Mouse (Mus musculus): ENCODE data around the gene Ms4a15. TPM values are rescaled to one million over a fixed set of nuclear protein-coding genes. Genes with fewer than 3 reads are reported as not detected.

Gene Ms4a15
- polyA plus RNA-seq, 1 experiment from 2014 or later = not detected

DNA sequence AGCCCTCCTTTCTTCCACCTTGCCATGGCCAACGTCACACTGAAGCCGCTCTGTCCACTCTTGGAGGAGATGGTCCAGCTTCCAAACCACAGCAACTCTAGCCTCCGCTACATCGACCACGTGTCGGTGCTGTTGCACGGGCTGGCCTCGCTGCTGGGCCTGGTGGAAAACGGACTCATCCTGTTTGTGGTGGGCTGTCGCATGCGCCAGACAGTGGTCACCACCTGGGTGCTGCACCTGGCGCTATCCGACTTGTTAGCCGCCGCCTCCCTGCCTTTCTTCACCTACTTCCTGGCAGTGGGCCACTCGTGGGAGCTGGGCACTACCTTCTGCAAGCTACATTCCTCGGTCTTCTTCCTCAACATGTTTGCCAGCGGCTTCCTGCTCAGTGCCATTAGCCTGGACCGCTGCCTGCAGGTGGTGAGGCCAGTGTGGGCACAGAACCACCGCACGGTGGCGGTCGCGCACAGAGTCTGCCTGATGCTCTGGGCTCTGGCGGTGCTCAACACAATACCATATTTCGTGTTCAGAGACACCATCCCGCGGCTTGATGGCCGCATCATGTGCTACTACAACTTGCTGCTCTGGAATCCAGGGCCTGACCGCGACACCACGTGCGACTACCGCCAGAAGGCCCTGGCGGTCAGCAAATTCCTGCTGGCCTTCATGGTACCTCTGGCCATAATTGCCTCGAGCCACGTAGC, 52.8 kb downstream of the Ms4a15 start:
- 19% methylated on average over 37 of the region's 37 CpGs for WGBS
- peak; percentile 67 for ATAC-seq (ENCODE audit: insufficient number of reproducible peaks, insufficient read depth, low FRiP score, low read depth)
- Histone ChIP-seq H3K9ac (replicated peaks; ENCODE audit: low read depth, low read length) (0 out of 2 replicates have a peak overlapping the region, but pooled peaks have one; percentile 30), H3K4me3 (ENCODE audit: low read depth, low read length) (peak overlapping the region; percentile 29), H3K4me2 (replicated peaks; ENCODE audit: low read depth, low read length) (peak overlapping the region; percentile 84), H3K9me3 (ENCODE audit: control insufficient read depth, low read depth, low read length) (no peaks in the 10 kb centered on the region), H3K27ac (ENCODE audit: low read length) (no peak overlapping the region), H3K27me3 (ENCODE audit: control insufficient read depth, insufficient read depth, low read length) (no peaks in the 10 kb centered on the region), H3K36me3 (ENCODE audit: control insufficient read depth, insufficient read depth, low read length) (peaks cover 23% of the 10 kb centered on the region), H3K4me1 (ENCODE audit: control insufficient read depth, insufficient read depth, low read length) (peaks cover 12% of the 10 kb centered on the region)

DNA sequence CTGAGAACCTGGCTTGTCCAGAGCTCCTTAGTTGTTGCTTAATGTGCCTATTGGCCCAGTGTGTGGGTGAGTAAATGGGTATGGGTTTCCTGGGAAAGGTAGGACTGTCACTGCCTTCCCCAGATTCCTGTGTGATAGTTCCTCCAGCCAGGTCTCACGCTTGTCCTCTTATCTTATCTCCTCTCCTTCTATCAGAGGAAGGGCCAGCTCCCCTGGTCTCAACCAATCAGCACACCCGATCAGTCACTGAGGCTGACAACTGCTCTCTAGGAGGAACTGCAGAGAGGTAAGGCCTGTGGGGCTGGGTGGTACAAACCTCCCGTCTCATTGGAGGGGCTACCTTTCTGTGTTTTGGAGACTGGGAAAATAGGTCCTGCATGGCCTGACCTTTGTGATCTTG, 54.3 kb downstream of the Ms4a15 start:
- no peak overlapping the region for H3K4me2 ChIP-seq (replicated peaks; ENCODE audit: low read depth, low read length)
- H3K27me3 ChIP-seq (ENCODE audit: control insufficient read depth, insufficient read depth, low read length) = no peaks in the 10 kb centered on the region
- H3K4me1 ChIP-seq (ENCODE audit: control insufficient read depth, insufficient read depth, low read length) = peaks cover 12% of the 10 kb centered on the region
- H3K4me3 ChIP-seq (ENCODE audit: low read depth, low read length) = no peak overlapping the region
- no peak overlapping the region for H3K27ac ChIP-seq (ENCODE audit: low read length)
- peaks cover 10% of the 10 kb centered on the region; the same call in 1 of the 2 replicates for H3K36me3 ChIP-seq (ENCODE audit: control insufficient read depth, insufficient read depth, low read length)
- H3K9ac ChIP-seq (replicated peaks; ENCODE audit: low read depth, low read length) = no peak overlapping the region
- no peak for ATAC-seq (ENCODE audit: insufficient number of reproducible peaks, insufficient read depth, low FRiP score, low read depth)
- 22% methylated on average over 3 of the region's 3 CpGs for WGBS
- H3K9me3 ChIP-seq (ENCODE audit: control insufficient read depth, low read depth, low read length) = no peaks in the 10 kb centered on the region

DNA sequence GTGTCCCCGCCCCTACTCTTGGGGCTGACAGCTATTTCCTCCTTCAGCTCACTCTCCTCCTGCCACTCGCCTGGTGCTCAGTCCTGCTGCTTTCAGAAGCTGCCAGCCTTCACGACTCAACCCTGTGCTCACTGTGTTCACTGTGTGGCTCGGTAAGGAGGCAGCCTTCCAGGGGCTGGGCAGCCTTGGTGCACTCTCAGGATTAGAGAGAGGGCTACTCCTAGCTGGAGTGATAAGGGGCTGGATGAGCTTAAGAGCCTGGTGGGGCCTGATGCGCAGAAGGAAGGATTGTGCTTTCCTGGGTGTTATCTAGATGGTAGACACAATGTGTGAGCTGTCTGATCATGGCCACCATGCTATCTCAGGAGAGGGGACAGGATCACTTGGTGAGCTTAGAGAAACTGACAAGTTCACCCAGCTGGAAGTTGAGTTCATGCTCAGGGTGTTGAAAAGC, 55.9 kb downstream of the Ms4a15 start, which contains the start of gene Ptgdr2:
Gene Ptgdr2, plus strand, starts transcription at position 51 of the 454 bp plus-strand sequence.
- no peak within 1 kb of the TSS for H3K4me2 ChIP-seq (replicated peaks; ENCODE audit: low read depth, low read length)
- 49% methylated on average over 5 of the region's 5 CpGs for whole genome bisulfite sequencing
- no peaks in the 10 kb centered on the region for H3K9me3 ChIP-seq (ENCODE audit: control insufficient read depth, low read depth, low read length)
- peaks cover 3% of the 10 kb centered on the region; the same call in 1 of the 2 replicates for H3K36me3 ChIP-seq (ENCODE audit: control insufficient read depth, insufficient read depth, low read length)
- no peaks in the 10 kb centered on the region for H3K27me3 ChIP-seq (ENCODE audit: control insufficient read depth, insufficient read depth, low read length)
- ATAC-seq (ENCODE audit: insufficient number of reproducible peaks, insufficient read depth, low FRiP score, low read depth) = no peak
- H3K27ac ChIP-seq (ENCODE audit: low read length) = no peak within 1 kb of the TSS
- H3K4me1 ChIP-seq (ENCODE audit: control insufficient read depth, insufficient read depth, low read length) = peaks cover 12% of the 10 kb centered on the region
- H3K9ac ChIP-seq (replicated peaks; ENCODE audit: low read depth, low read length) = no peak within 1 kb of the TSS
- H3K4me3 ChIP-seq (ENCODE audit: low read depth, low read length) = no peak within 1 kb of the TSS

- peaks cover 8% of the 10 kb centered on the region for H3K4me1 ChIP-seq (ENCODE audit: control insufficient read depth, insufficient read depth, low read length)
- no peak for ATAC-seq (ENCODE audit: insufficient number of reproducible peaks, insufficient read depth, low FRiP score, low read depth)
- 89% methylated on average over 5 of the region's 5 CpGs for WGBS
- H3K36me3 ChIP-seq (ENCODE audit: control insufficient read depth, insufficient read depth, low read length) = no peaks in the 10 kb centered on the region
- H3K27me3 ChIP-seq (ENCODE audit: control insufficient read depth, insufficient read depth, low read length) = no peaks in the 10 kb centered on the region
- no peak overlapping the region for H3K4me2 ChIP-seq (replicated peaks; ENCODE audit: low read depth, low read length)
- no peak overlapping the region for H3K4me3 ChIP-seq (ENCODE audit: low read depth, low read length)
- H3K27ac ChIP-seq (ENCODE audit: low read length) = no peak overlapping the region
- no peak overlapping the region for H3K9ac ChIP-seq (replicated peaks; ENCODE audit: low read depth, low read length)
- H3K9me3 ChIP-seq (ENCODE audit: control insufficient read depth, low read depth, low read length) = no peaks in the 10 kb centered on the region
Observed at GRCm38 (mm10) chr19:10936077-10936476, 57.0 kb downstream of the Ms4a15 start.

DNA sequence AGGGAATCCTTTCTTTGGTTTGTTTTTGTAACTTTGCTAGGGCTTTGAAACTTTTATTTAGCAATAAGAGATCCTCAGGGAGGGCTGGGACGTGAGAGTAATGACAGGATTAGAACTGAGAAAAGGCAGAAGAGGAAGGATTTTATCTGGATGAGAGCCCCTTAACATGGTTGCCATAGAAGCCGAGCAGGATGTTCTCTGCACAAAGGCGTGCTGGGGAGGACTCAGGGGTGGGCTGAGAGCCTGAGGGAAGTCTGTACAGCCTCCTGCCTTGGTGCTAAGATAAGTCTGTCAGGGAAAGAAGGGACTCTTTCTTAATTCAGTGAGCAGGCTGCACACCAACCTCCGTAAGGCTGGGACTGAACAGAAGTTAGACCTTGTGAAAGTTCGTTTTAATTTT, 58.0 kb downstream of the Ms4a15 start:
- Histone ChIP-seq H3K27ac (ENCODE audit: low read length) (peak overlapping the region; percentile 39; the same call in 1 of the 2 replicates), H3K9me3 (ENCODE audit: control insufficient read depth, low read depth, low read length) (no peaks in the 10 kb centered on the region), H3K36me3 (ENCODE audit: control insufficient read depth, insufficient read depth, low read length) (no peaks in the 10 kb centered on the region), H3K27me3 (ENCODE audit: control insufficient read depth, insufficient read depth, low read length) (no peaks in the 10 kb centered on the region), H3K4me1 (ENCODE audit: control insufficient read depth, insufficient read depth, low read length) (peaks cover 1% of the 10 kb centered on the region; the same call in 1 of the 2 replicates), H3K4me3 (ENCODE audit: low read depth, low read length) (no peak overlapping the region), H3K4me2 (replicated peaks; ENCODE audit: low read depth, low read length) (no peak overlapping the region), H3K9ac (replicated peaks; ENCODE audit: low read depth, low read length) (no peak overlapping the region)
- 46% methylated on average over 5 of the region's 5 CpGs for WGBS
- ATAC-seq (ENCODE audit: insufficient number of reproducible peaks, insufficient read depth, low FRiP score, low read depth) = no peak

DNA sequence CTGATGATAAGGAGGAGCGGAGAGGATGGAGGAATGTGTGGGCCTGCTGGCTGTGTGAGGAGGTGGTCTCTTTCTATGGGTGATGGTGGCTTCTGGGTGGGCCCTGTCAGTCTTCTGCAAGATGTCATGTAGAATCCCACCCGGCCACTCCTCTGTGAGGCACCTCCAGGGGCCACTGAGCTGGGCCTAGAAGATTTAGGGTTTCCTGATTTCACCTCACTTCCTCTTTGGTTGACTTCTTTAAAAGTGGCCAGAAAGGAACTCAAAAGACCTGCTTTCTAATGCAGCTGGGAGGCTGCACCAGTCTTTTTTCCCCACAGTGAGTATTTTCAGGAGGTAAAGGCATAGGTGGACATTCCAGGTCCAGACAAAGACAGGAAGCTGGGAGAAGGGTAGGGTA, 62.4 kb downstream of the Ms4a15 start:
- WGBS = 61% methylated on average over 2 of the region's 2 CpGs
- Histone ChIP-seq H3K27ac (ENCODE audit: low read length) (no peak overlapping the region), H3K36me3 (ENCODE audit: control insufficient read depth, insufficient read depth, low read length) (no peaks in the 10 kb centered on the region), H3K4me2 (replicated peaks; ENCODE audit: low read depth, low read length) (no peak overlapping the region), H3K4me3 (ENCODE audit: low read depth, low read length) (no peak overlapping the region), H3K9ac (replicated peaks; ENCODE audit: low read depth, low read length) (no peak overlapping the region), H3K9me3 (ENCODE audit: control insufficient read depth, low read depth, low read length) (no peaks in the 10 kb centered on the region; the same call in 1 of the 2 replicates), H3K27me3 (ENCODE audit: control insufficient read depth, insufficient read depth, low read length) (no peaks in the 10 kb centered on the region), H3K4me1 (ENCODE audit: control insufficient read depth, insufficient read depth, low read length) (no peaks in the 10 kb centered on the region)
- ATAC-seq (ENCODE audit: insufficient number of reproducible peaks, insufficient read depth, low FRiP score, low read depth) = no peak

Other genes starting within 250 kb of the Ms4a15 start
- 0.58 TPM in 1 of 2 replicates, not detected in the other for gene Cd6, start 163.2 kb downstream of the Ms4a15 start, polyA plus RNA-seq (2014; fragmentation: Nextera tagmentation; extraction: Ambion mirVana)
- 0.45 and 0.52 TPM in 2 replicates for gene Slc15a3, start 153.5 kb downstream of the Ms4a15 start, polyA plus RNA-seq (2014; fragmentation: Nextera tagmentation; extraction: Ambion mirVana)
- 59.3 and 63.2 TPM in 2 replicates for gene Tmem132a, start 123.3 kb downstream of the Ms4a15 start, polyA plus RNA-seq (2014; fragmentation: Nextera tagmentation; extraction: Ambion mirVana)
- gene Tmem109, start 111.2 kb downstream of the Ms4a15 start, polyA plus RNA-seq (2014; fragmentation: Nextera tagmentation; extraction: Ambion mirVana) = 132 and 137 TPM in 2 replicates
- gene Prpf19, start 98.0 kb downstream of the Ms4a15 start, polyA plus RNA-seq (2014; fragmentation: Nextera tagmentation; extraction: Ambion mirVana) = 47.9 and 49.9 TPM in 2 replicates
- gene Zp1, start 72.6 kb downstream of the Ms4a15 start, polyA plus RNA-seq (2014; fragmentation: Nextera tagmentation; extraction: Ambion mirVana) = not detected in 2 replicates
- not detected in 2 replicates for gene Ptgdr2, start 56.1 kb downstream of the Ms4a15 start, polyA plus RNA-seq (2014; fragmentation: Nextera tagmentation; extraction: Ambion mirVana)
- gene Ccdc86, start 44.0 kb downstream of the Ms4a15 start, polyA plus RNA-seq (2014; fragmentation: Nextera tagmentation; extraction: Ambion mirVana) = 21.3 and 24.6 TPM in 2 replicates
- 0.52 TPM in 1 of 2 replicates, not detected in the other for gene Ms4a10, start 18.6 kb downstream of the Ms4a15 start, polyA plus RNA-seq (2014; fragmentation: Nextera tagmentation; extraction: Ambion mirVana)
- gene Ms4a18, start 24.8 kb upstream of the Ms4a15 start, polyA plus RNA-seq (2014; fragmentation: Nextera tagmentation; extraction: Ambion mirVana) = 0.35 TPM in 1 of 2 replicates, not detected in the other
- 9.1 and 9.8 TPM in 2 replicates for gene Ms4a8a, start 87.9 kb upstream of the Ms4a15 start, polyA plus RNA-seq (2014; fragmentation: Nextera tagmentation; extraction: Ambion mirVana)
- gene 1700017D01Rik, start 137.6 kb upstream of the Ms4a15 start, polyA plus RNA-seq (2014; fragmentation: Nextera tagmentation; extraction: Ambion mirVana) = not detected in 2 replicates
- gene 1700025F22Rik, start 172.1 kb upstream of the Ms4a15 start, polyA plus RNA-seq (2014; fragmentation: Nextera tagmentation; extraction: Ambion mirVana) = not detected in 2 replicates
- not detected in 2 replicates for gene Ms4a13, start 203.5 kb upstream of the Ms4a15 start, polyA plus RNA-seq (2014; fragmentation: Nextera tagmentation; extraction: Ambion mirVana)
- gene Ms4a12, start 239.2 kb upstream of the Ms4a15 start, polyA plus RNA-seq (2014; fragmentation: Nextera tagmentation; extraction: Ambion mirVana) = not detected in 2 replicates